Mouse (Mus musculus): ENCODE results near the gene Mknk1. TPM values are rescaled to one million over a fixed set of nuclear protein-coding genes. Genes with fewer than 3 reads are reported as not detected.

The Mknk1 gene
- polyA plus RNA-seq, 1 experiment from 2014 or later, result 43.1 TPM

DNA sequence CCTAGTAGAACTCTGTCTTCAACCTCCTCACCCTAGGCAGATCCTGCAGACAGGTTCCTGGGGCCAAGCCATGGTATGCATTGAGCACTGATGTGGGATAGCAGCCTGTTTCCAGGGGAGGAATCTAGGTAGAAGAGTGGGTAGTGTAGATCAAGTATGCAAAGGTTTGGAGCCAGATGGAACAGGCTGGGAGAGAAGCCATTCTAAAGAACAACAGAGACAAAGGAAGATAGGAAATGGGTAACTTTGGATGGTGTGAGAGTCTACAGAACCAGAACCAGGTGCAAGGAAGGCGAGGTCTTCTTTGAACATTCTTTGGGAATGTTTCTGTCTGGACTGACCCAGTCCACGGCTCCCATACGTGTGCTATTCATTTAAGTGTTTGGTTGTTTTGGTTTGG lies 11.9 kb upstream of the Mknk1 start:
- Histone ChIP-seq H3K4me3 (replicated peaks) (no peak overlapping the region; the same call in 1 of the 2 replicates), H3K4me2 (peak overlapping the region; percentile 79)
- WGBS, result 66% methylated on average over 3 of the region's 3 CpGs

GRCm38 (mm10) chr4:115827535-115827887 lies 11.5 kb upstream of the Mknk1 start:
- WGBS, result 4% methylated on average over 4 of the region's 4 CpGs
- Histone ChIP-seq H3K9ac (peak overlapping the region; percentile 60; the same call in 1 of the 2 replicates), H3K4me3 (replicated peaks) (peak overlapping the region; percentile 99), H3K9me3 (no peaks in the 10 kb centered on the region), H3K27me3 (replicated peaks) (no peaks in the 10 kb centered on the region), H3K4me2 (peak overlapping the region; percentile 79), H3K27ac (peak overlapping the region; percentile 91), H3K4me1 (peaks cover 12% of the 10 kb centered on the region; the same call in 1 of the 2 replicates), H3K36me3 (peaks cover 12% of the 10 kb centered on the region)
- ATAC-seq (ENCODE audit: insufficient read depth, low FRiP score, low read depth), result no peak

More for the DNA sequence above, 11.9 kb upstream of the Mknk1 start:
- no peak overlapping the region for H3K27ac ChIP-seq
- no peak for ATAC-seq (ENCODE audit: insufficient read depth, low FRiP score, low read depth)
- no peak overlapping the region for H3K9ac ChIP-seq
- H3K4me1 ChIP-seq, result peaks cover 12% of the 10 kb centered on the region; the same call in 1 of the 2 replicates
- H3K36me3 ChIP-seq, result peaks cover 8% of the 10 kb centered on the region
- no peaks in the 10 kb centered on the region for H3K9me3 ChIP-seq
- H3K27me3 ChIP-seq (replicated peaks), result no peaks in the 10 kb centered on the region

DNA sequence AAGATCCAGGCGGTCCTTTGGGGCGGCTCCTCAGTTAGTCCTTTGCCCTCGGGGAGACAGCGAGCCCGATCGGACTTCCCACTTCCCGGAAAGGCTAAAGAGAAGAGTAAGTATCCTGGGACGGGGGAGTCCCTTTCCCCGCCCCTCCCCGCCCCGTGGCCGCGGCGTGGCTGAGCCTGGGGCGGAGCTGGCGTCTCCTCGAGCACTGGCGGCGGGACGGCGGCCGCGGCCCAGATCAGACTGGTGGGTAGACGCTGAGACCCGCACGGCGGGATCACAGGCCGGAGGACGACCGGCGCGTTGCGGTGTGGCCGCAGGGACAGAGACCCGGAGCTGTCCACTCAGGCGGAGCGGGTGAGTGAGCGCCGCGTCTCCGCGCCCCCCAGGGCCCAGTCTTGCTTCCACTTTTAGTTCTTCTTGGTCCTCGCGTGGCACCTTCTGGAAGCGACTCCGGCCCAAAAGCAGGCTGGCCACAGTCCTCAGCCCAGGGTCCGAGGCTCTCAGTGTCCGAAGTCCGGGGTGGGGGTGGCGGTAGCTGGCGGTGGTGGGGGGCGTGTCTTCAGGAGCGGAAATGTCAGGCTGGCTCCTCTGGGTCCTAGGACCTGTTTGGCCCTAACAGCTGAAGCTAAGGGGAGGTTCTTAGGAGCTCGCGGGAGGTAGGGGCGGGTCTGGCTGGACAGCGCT lies 11.0 kb upstream of the Mknk1 start, which contains the start of gene Mob3c:
Gene Mob3c, plus strand, starts transcription at position 205 of the 684 bp plus-strand sequence.
- H3K36me3 ChIP-seq, result peaks cover 13% of the 10 kb centered on the region
- peak within 1 kb of the TSS; percentile 79 for H3K4me2 ChIP-seq
- under 1% methylated on average over 49 of the region's 57 CpGs for WGBS
- H3K4me3 ChIP-seq (replicated peaks), result peak within 1 kb of the TSS; percentile 99
- H3K27ac ChIP-seq, result peak within 1 kb of the TSS; percentile 91
- H3K4me1 ChIP-seq, result peaks cover 12% of the 10 kb centered on the region; the same call in 1 of the 2 replicates
- no peaks in the 10 kb centered on the region for H3K27me3 ChIP-seq (replicated peaks)
- no peaks in the 10 kb centered on the region for H3K9me3 ChIP-seq
- peak; percentile 96 for ATAC-seq (ENCODE audit: insufficient read depth, low FRiP score, low read depth)
- H3K9ac ChIP-seq, result peak within 1 kb of the TSS; percentile 60

GRCm38 (mm10) chr4:115828572-115828902 lies 10.5 kb upstream of the Mknk1 start:
- Histone ChIP-seq H3K36me3 (peaks cover 13% of the 10 kb centered on the region), H3K4me1 (peaks cover 12% of the 10 kb centered on the region; the same call in 1 of the 2 replicates), H3K27ac (no peak overlapping the region; the same call in 1 of the 2 replicates), H3K9ac (0 out of 2 replicates have a peak overlapping the region, but pooled peaks have one; percentile 60), H3K4me2 (peak overlapping the region; percentile 79), H3K4me3 (replicated peaks) (peak overlapping the region; percentile 99), H3K27me3 (replicated peaks) (no peaks in the 10 kb centered on the region), H3K9me3 (no peaks in the 10 kb centered on the region)
- WGBS, result 6% methylated on average over 8 of the region's 8 CpGs
- no peak for ATAC-seq (ENCODE audit: insufficient read depth, low FRiP score, low read depth)

DNA sequence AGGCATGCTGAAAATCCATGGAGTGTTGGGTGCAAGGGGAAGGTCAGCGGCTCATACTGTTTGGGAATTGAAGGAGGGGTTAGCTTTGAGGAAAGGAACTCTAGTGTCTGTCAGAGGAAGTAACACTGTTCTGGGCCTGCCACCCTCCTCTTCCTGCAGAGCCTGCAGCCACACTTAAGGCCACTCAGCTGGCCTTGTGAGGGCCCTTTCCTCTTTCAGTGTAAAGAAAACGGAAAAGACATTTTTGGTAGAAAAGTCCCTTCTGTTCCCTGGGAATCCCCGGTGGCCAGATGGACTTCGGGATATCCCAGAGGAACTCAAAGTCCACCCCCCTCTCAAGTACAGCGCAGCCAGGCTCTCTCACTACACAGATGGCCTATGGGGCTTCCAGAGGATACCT lies 8.5 kb upstream of the Mknk1 start:
- Histone ChIP-seq H3K36me3 (peaks cover 21% of the 10 kb centered on the region), H3K27me3 (replicated peaks) (no peaks in the 10 kb centered on the region), H3K4me3 (replicated peaks) (no peak overlapping the region), H3K27ac (no peak overlapping the region), H3K9me3 (no peaks in the 10 kb centered on the region), H3K4me2 (no peak overlapping the region), H3K9ac (no peak overlapping the region), H3K4me1 (peaks cover 12% of the 10 kb centered on the region; the same call in 1 of the 2 replicates)
- 67% methylated on average over 5 of the region's 5 CpGs for WGBS
- ATAC-seq (ENCODE audit: insufficient read depth, low FRiP score, low read depth), result no peak

DNA sequence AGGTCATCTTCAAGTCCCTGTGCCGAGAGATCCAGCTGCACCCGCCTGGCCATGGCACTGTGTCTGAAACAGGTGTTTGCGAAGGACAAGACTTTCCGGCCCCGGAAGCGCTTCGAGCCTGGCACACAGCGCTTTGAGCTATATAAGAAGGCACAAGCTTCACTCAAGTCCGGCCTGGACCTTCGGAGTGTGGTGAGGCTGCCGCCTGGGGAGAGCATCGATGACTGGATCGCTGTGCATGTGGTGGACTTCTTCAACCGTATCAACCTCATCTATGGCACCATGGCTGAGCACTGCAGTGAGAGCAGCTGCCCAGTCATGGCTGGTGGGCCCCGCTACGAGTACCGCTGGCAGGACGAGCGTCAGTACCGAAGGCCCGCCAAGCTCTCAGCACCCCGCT lies 7.8 kb upstream of the Mknk1 start:
- 95% methylated on average over 22 of the region's 22 CpGs for WGBS
- H3K4me2 ChIP-seq, result no peak overlapping the region
- H3K27me3 ChIP-seq (replicated peaks), result no peaks in the 10 kb centered on the region

DNA sequence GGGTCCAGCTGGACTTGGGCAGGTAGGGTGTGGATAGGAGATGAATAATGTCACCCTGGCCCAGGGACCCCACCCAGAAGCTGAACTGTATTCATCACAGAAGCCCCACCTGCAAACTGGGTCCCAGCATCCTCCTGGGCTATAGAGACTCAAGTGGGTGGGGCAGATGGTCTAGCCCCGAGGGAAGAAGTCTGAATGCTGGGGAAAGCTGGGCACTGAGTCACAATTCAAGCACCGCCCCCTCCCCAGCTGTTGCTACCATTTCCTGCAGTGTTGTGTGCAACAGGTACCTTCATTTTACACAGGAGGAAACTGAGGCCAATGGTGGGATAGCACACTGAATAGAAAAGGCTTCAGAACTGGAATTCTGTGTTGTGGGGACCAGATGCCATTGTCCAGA lies 7.0 kb upstream of the Mknk1 start:
- peaks cover 21% of the 10 kb centered on the region for H3K36me3 ChIP-seq
- H3K27ac ChIP-seq, result no peak overlapping the region
- no peak overlapping the region for H3K4me3 ChIP-seq (replicated peaks)
- no peaks in the 10 kb centered on the region for H3K9me3 ChIP-seq
- no peak overlapping the region for H3K9ac ChIP-seq
- WGBS, result 60% methylated on average over 2 of the region's 2 CpGs
- ATAC-seq (ENCODE audit: insufficient read depth, low FRiP score, low read depth), result no peak
- no peak overlapping the region for H3K4me2 ChIP-seq
- no peaks in the 10 kb centered on the region for H3K27me3 ChIP-seq (replicated peaks)
- peaks cover 12% of the 10 kb centered on the region; the same call in 1 of the 2 replicates for H3K4me1 ChIP-seq

More for the DNA sequence above, 7.8 kb upstream of the Mknk1 start:
- Histone ChIP-seq H3K4me3 (replicated peaks) (no peak overlapping the region), H3K9me3 (no peaks in the 10 kb centered on the region), H3K4me1 (peaks cover 12% of the 10 kb centered on the region; the same call in 1 of the 2 replicates), H3K27ac (no peak overlapping the region), H3K36me3 (peaks cover 21% of the 10 kb centered on the region), H3K9ac (no peak overlapping the region)
- no peak for ATAC-seq (ENCODE audit: insufficient read depth, low FRiP score, low read depth)

- Histone ChIP-seq H3K9ac (no peak overlapping the region), H3K36me3 (peaks cover 21% of the 10 kb centered on the region), H3K4me2 (no peak overlapping the region), H3K27ac (no peak overlapping the region), H3K9me3 (no peaks in the 10 kb centered on the region), H3K4me1 (0 out of 2 replicates have a peak, but pooled peaks cover 5% of the 10 kb centered on the region), H3K4me3 (replicated peaks) (no peak overlapping the region), H3K27me3 (replicated peaks) (no peaks in the 10 kb centered on the region)
- ATAC-seq (ENCODE audit: insufficient read depth, low FRiP score, low read depth), result no peak
- WGBS, result 75% methylated on average over 2 of the region's 2 CpGs
Measured at GRCm38 (mm10) chr4:115835576-115835975, 3.4 kb upstream of the Mknk1 start.

GRCm38 (mm10) chr4:115838196-115838595 lies 802 bp upstream of the Mknk1 start:
- 62% methylated on average over 4 of the region's 4 CpGs for WGBS
- Histone ChIP-seq H3K4me2 (peak overlapping the region; percentile 78), H3K36me3 (peaks cover 8% of the 10 kb centered on the region), H3K9me3 (no peaks in the 10 kb centered on the region), H3K4me1 (0 out of 2 replicates have a peak, but pooled peaks cover 5% of the 10 kb centered on the region), H3K27me3 (replicated peaks) (no peaks in the 10 kb centered on the region), H3K9ac (no peak overlapping the region), H3K27ac (no peak overlapping the region), H3K4me3 (replicated peaks) (no peak overlapping the region; the same call in 1 of the 2 replicates)
- no peak for ATAC-seq (ENCODE audit: insufficient read depth, low FRiP score, low read depth)

- no peak for ATAC-seq (ENCODE audit: insufficient read depth, low FRiP score, low read depth)
- H3K27ac ChIP-seq, result no peak overlapping the region; the same call in 1 of the 2 replicates
- H3K36me3 ChIP-seq, result no peaks in the 10 kb centered on the region
- H3K27me3 ChIP-seq (replicated peaks), result no peaks in the 10 kb centered on the region
- 0 out of 2 replicates have a peak, but pooled peaks cover 5% of the 10 kb centered on the region for H3K4me1 ChIP-seq
- H3K9me3 ChIP-seq, result no peaks in the 10 kb centered on the region
- 0 out of 2 replicates have a peak overlapping the region, but pooled peaks have one; percentile 78 for H3K9ac ChIP-seq
- H3K4me2 ChIP-seq, result peak overlapping the region; percentile 78
- peak overlapping the region; percentile 84 for H3K4me3 ChIP-seq (replicated peaks)
- 33% methylated on average over 4 of the region's 4 CpGs for WGBS
Measured at GRCm38 (mm10) chr4:115839956-115840355, 958 bp downstream of the Mknk1 start.

GRCm38 (mm10) chr4:115840842-115841241 lies 1.8 kb downstream of the Mknk1 start:
- WGBS, result 89% methylated on average over 4 of the region's 4 CpGs

DNA sequence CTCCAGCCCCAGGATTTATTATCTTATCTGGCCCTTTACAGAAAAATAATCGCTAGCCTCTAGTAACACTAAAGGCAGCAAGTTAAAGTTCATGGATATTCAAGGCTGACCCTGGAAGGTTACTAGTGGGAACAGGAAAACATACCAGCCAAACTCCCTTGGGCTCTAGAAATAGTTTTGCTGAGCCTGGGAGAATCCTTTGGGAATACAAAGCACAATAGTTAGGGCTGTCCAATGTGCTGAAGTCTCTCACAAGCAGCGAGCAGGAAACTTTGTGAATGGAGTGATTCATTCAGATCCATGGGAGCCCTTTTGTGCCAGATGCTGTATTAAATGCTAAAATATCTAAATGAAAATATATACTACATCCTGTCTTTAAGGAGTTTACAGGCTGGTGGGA lies 7.7 kb downstream of the Mknk1 start:
- no peak overlapping the region for H3K27ac ChIP-seq
- H3K4me2 ChIP-seq, result no peak overlapping the region
- peaks cover 10% of the 10 kb centered on the region for H3K36me3 ChIP-seq
- no peaks in the 10 kb centered on the region for H3K9me3 ChIP-seq
- 0 out of 2 replicates have a peak, but pooled peaks cover 5% of the 10 kb centered on the region for H3K4me1 ChIP-seq
- WGBS, result 47% methylated on average over 2 of the region's 2 CpGs
- no peak for ATAC-seq (ENCODE audit: insufficient read depth, low FRiP score, low read depth)
- no peaks in the 10 kb centered on the region for H3K27me3 ChIP-seq (replicated peaks)
- H3K9ac ChIP-seq, result no peak overlapping the region
- no peak overlapping the region for H3K4me3 ChIP-seq (replicated peaks)

More at GRCm38 (mm10) chr4:115840842-115841241, 1.8 kb downstream of the Mknk1 start:
- ATAC-seq (ENCODE audit: insufficient read depth, low FRiP score, low read depth), result no peak
- H3K9me3 ChIP-seq, result no peaks in the 10 kb centered on the region
- H3K36me3 ChIP-seq, result no peaks in the 10 kb centered on the region
- H3K4me2 ChIP-seq, result no peak overlapping the region
- H3K4me3 ChIP-seq (replicated peaks), result no peak overlapping the region
- H3K27me3 ChIP-seq (replicated peaks), result no peaks in the 10 kb centered on the region
- H3K27ac ChIP-seq, result peak overlapping the region; percentile 51; the same call in 1 of the 2 replicates
- H3K9ac ChIP-seq, result no peak overlapping the region
- 0 out of 2 replicates have a peak, but pooled peaks cover 5% of the 10 kb centered on the region for H3K4me1 ChIP-seq
